Mouse (Mus musculus): ENCODE results near the gene Mbd3.

DNA sequence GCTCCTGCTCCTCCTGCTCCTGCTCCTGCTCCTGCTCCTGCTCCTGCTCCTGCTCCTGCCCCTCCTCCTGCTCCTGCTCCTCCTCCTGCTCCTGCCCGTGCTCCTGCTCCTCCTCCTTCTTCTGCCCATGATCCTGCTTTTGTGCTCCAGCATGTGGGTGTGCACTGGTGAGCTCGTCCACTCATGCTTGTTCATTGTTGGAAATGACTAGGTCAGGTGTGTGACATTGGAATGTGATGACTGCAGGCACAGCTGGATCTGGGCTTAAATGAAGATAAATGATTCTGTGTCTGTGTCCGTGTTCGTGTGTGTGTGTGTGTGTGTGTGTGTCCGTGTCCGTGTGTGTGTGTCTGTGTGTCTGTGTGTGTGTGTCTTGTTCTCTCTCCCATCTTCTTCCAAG, 31.0 kb downstream of the Mbd3 start:
- TF ChIP-seq EP300 (IDR thresholded peaks at IDR 0.05; ENCODE audit: low read depth) (no peak), CTCF (IDR thresholded peaks at IDR 0.05; ENCODE audit: low read depth) (no peak)
